Mouse (Mus musculus) layer of hippocampus, adult 2 months (tissue): Measurements from ENCODE around the gene Hectd1. TPM values are rescaled to one million over a fixed set of nuclear protein-coding genes. Genes with fewer than 3 reads are reported as not detected.

ENCODE experiments used
- DNase-seq, 2 experiments: peaks; one replicate each; pipeline ENCODE4 v3.0.0; 2022; ENCODE audit warnings: low spot score in 2 of 2
- H3K27ac ChIP-seq: fragments of 200-600 bp; 2 replicates; pipeline ENCODE4 v1.8.1; 2022
- H3K4me3 ChIP-seq: fragments of 200-600 bp; 2 replicates; pipeline ENCODE4 v1.8.1; 2022; ENCODE audit warnings: mild to moderate bottlenecking
- CTCF ChIP-seq: fragments of 200-600 bp; conservative IDR thresholded peaks from 2 replicates; pipeline ENCODE4 v1.8.1; 2022; ENCODE audit warnings: antibody characterized with exemption, mild to moderate bottlenecking, moderate library complexity
- long read RNA-seq, 2 experiments: library from polyadenylated mRNA; stranded (forward); transcript quantifications; one replicate each; pipeline ENCODE4 v2.0.0; 2021; ENCODE audit warnings: borderline mapping rate in 2 of 2
- total RNA-seq, 2 experiments: library from RNA; stranded (reverse); gene quantifications; 2 replicates each; pipeline ENCODE4 v1.2.3; 2021

Gene Hectd1
- total RNA-seq: 10 to 100 TPM; 84.2 to 84.3 TPM
- long read RNA-seq, experiment 1, full-length matches to known transcripts: 6 of 30 reads
- long read RNA-seq, experiment 1, partial matches to known transcripts: 11 of 30 reads
- long read RNA-seq, experiment 1, other reads (novel, unspliced or antisense): 13 of 30 reads
- long read RNA-seq, experiment 2, full-length matches to known transcripts: 18 of 48 reads
- long read RNA-seq, experiment 2, partial matches to known transcripts: 20 of 48 reads
- long read RNA-seq, experiment 2, other reads (novel, unspliced or antisense): 10 of 48 reads

DNA sequence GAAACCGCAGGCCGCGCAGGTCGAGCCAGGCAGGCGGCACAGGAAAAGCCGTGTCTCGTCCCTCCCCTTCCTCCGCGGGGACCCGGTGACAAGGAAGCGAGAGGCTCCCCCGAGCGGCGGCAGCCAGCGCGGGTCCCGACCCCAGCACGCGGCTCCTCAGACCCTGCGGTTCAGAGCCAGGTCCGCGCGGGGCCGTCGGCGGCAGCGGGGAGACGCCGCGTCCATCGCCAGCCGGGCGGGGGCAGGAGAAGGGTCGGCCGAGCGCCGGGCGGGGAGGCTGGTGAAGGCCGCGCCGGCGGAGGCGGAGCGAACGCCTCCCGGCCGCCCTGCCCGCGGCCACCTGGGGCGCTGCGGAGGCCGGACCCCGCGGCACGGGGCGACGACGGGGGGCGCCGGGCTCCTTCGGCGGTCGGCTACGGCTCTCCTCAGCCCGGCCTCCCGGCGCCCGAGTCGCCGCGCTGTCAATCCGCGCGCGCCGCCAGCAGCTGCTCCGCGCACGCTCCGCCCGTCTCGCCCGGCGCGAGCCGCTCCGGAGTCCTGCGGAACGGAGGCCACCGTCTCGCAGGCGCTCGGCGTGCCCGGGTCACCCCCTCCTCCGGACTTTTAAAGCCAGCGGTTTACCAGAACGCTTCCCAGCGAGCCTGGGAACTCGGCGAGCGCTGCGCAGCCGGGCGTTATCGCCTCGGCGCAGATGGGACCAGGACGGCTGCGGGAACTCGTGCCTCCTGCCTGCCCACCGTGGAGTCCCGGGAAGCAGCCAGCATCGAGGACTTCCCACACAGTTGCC, at the start of gene Hectd1:
Gene Hectd1 (minus strand): TSS at position 247 of the 787 bp plus-strand sequence.
- peak; percentile 44 for TF ChIP-seq CTCF
- Histone ChIP-seq H3K27ac (peak within 1 kb of the TSS; percentile 98), H3K4me3 (peak within 1 kb of the TSS; percentile 98)
- peak; percentile 77 to 78 for DNase-seq

DNA sequence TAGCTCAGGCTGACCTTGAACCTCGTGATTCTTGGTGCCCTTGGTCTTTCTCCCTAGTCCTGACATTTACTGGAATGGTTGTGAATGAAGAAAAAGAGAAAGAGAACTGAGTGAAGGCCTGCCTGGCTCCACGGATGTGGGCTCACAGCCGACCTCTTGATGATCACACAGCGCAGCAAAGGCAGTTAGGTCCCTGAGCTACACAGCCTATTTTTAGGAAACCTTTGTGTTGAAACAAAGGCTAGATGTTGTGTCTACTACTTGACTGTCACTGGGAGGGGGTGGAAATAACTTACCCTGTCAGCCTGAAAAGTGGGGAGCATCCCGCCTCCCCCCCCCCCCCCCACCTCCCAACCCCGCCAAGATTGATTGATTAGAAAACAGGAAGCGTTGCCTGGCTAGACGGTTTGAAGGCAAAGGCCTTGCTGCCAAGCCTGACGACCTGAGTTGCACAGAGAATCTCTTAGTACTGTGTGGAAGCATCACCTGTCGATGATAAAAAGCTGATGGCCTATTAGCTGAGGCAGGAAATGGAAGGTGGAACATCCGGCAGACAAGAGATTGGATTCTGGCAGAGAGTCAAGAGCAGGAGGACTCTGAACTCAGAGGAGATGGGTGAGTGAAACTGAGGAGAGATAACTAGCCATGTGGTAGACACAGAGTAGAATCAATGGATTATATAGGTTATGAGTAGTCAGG, 42.3 kb upstream of the Hectd1 start:
- Histone ChIP-seq H3K27ac (no peak overlapping the region), H3K4me3 (no peak overlapping the region)
- no peak for TF ChIP-seq CTCF
- DNase-seq: no peak

DNA sequence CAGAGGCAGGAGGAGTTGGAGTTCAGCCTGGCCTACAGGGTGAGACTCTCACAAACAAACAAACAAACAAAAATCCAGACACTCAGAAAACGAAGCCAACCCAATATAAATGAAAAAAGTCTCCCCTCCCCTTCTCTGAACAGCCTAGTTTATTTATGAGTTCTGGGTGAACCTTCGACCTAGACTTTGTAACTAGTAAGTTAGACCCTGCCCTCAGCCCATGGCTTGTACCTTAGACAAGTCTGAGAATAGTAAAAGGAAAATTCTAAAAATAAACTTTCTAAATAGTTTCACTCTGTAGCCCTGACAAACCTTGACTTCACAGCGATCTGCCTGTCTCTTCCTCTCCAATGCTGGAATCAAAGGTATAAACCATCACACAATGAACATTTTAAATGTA, 40.2 kb upstream of the Hectd1 start:
- no peak for DNase-seq
- no peak for TF ChIP-seq CTCF
- no peak overlapping the region for H3K27ac ChIP-seq
- no peak overlapping the region for H3K4me3 ChIP-seq

DNA sequence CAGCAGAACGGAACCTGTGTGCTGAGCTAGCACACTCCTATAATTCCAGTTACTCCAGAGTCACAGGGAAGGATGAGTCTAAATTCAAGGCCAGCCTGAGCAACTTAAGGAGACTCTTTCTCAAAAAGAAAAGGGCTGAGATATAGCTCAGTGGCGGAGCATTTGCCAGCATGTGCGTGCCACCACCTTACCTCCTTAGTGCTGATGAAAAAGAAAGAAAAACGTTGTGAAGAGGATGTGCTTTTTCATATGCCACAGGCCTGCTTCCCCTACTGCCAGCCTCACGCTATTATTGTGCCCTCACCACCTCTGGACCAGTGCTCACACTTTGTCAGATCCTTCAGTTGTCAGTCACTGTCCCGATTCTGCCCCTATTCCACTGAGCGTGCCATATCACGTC, 37.7 kb upstream of the Hectd1 start:
- DNase-seq: no peak
- no peak for TF ChIP-seq CTCF
- no peak overlapping the region for H3K27ac ChIP-seq
- H3K4me3 ChIP-seq: no peak overlapping the region

DNA sequence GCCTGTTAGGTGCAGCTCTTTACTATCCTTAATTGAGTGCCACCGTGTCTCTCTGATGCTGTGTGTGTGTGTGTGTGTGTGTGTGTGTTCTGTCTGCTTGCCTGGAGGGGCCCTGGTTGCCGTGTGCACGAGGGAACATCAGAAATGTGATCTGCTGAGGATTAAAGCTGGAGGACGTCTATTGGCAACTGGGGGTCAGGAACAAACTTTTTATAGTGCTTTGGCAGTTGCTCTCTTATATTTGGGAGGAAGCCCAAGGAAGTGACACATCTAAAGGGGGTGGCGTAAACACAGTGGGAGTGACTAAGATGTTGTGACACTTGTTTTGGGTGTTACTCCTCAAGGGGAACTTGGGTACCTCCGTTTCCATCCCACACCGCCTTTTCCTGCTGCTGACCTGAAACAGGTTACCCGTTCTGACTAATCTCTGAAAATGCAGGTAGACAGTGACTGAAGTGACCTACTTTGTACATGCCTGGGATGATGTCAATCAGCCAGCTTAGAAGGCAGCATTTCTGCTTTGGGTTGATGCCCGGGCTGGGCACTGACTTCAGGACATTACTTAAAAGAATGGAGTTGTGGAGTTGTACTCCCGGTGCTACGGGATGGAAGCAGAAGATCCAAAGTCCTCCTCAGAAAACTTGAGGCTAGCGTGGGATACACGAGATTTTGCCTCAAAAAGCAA, 37.0 kb upstream of the Hectd1 start:
- Histone ChIP-seq H3K27ac (peak overlapping the region; percentile 63; the same call in 1 of the 2 replicates), H3K4me3 (no peak overlapping the region; the same call in 1 of the 2 replicates)
- no peak for TF ChIP-seq CTCF
- no peak for DNase-seq

DNA sequence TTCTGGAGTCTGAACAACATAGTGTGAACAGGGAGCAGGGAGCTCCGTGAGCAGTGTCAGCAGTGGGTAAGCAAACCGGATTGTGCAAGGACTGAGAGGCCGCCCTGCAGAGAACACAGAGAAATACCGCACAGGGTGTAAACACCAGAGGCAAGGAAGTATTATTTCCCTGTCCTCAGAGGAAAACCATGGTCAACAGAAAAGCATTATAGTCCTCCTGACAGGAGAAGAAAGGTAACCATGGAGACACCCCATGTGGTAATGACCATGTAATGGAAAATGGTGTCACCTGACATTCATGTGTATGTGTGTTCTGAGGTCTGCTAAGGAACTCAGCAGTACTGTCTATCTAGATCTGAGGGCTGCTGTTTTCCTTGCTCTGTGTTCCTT, 36.4 kb upstream of the Hectd1 start:
- H3K4me3 ChIP-seq: no peak overlapping the region
- H3K27ac ChIP-seq: peak overlapping the region; percentile 63
- DNase-seq: no peak
- no peak for TF ChIP-seq CTCF

DNA sequence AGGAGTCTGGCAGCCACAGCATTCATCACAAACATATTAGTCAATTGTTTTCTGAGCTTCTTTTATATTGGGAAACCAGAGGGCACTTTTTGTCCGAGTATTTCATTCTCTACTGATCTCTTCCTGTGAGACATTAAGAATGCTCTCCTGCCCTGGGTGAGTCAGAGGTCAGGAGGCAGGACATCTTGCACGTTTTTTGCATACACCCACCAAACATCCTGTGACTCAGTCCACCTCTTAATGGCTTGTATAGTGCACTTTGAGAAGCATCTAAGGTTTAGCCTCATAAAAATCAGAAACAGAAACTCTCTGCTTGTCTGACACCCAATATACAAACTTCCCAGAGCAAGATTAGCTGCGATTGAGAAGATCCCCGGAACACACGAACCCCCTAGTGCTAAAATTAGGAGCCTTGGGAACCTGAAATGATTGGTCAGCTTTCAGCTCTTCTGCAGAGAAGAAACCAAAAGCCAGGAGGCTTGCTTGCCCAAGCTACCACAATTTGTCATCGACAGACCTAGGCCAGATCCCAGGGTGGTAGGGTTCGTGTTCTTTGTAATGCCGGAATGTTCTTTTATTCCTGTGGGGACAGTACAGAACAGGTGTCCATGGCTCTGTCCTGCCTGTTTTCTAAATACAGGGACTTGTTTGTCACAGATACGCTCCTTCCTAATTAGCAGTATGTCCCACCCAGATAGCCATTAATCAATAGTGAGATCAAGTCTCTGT, 35.9 kb upstream of the Hectd1 start:
- H3K27ac ChIP-seq: peak overlapping the region; percentile 63
- no peak for DNase-seq
- H3K4me3 ChIP-seq: no peak overlapping the region
- no peak for TF ChIP-seq CTCF

DNA sequence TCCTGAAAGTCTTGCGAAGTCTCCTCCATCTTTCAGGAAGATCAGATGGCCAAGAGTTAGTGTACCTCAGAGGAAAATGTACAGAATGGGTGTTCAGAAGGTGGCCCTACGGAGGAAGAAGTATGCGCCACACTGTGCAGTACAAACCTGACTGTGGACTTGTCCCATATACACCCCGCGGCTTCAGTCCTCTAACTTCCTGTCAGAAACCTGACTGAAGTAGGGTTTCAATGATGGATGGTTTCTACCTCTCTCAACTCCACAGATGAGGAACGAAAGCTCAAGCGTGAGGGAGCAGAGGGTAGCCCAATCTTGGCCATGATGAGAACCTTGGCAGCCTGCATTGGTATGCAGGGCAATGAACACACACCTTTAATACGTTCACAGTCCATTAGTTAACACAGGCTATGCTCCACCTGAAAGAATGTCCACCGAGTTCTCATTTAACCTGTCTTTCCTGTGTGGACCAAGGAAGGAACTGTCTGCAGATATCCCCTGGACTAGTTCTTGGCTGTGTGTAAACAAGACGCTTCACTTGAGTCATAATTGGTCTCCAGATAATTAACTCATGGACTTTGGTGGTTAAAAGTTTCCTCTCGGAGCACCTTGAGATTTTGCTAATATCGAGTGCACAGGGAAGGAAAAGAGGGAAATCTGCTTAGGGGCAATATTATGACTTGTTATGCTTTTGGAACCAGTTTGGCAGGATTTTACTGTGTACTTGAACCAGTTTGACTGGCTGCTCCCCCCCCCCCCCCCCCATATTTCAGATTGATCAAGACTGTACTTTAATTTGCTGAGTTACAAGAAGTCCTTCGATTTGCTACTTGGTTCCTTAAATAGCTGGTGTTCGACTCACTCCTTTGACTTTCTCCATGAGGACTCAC, 34.0 kb upstream of the Hectd1 start:
- TF ChIP-seq CTCF: no peak
- no peak overlapping the region for H3K27ac ChIP-seq
- no peak for DNase-seq
- H3K4me3 ChIP-seq: no peak overlapping the region

DNA sequence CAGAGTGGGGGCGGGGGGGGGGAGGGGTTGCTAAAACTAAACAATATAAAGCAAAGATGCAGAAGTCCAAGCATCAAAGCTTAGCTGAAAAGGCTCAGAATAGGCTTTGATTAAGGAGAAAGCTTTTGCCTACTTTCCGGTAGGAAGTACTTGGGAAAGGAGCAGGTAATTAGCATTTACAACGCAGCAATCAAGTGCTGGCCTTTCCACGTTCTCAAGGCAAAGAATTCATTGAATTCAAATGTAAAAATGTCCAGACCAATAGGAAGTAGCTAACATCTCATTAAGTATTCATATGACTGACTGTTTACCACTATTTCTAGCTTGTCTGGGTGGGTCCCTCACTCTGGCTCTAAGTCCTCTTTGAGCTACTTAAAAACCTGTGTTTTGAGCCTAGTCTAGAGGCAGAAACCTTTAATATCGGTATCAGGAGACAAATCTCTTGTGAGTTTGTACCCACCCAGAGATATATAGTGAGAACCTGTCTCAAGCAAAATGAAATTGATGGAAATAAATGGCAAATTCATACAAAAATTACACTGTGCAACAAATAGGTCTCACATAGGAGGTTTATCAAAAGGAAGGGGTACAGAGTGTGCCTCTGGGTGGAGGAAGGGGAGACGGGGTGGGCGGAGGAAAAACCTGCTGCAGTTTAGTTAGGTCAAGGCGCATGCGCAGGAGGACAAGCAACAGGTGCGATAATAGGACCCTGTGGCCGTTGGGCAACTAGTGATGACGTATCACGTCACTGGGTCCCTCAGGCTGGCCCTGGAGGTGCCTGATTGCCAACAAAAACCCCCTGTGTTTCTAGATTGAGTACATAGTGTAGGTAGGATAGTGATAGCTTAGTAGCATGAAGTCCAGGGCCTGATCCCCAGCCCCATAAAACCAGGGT, 29.0 kb upstream of the Hectd1 start:
- no peak for TF ChIP-seq CTCF
- Histone ChIP-seq H3K27ac (no peak overlapping the region), H3K4me3 (no peak overlapping the region)
- no peak for DNase-seq

DNA sequence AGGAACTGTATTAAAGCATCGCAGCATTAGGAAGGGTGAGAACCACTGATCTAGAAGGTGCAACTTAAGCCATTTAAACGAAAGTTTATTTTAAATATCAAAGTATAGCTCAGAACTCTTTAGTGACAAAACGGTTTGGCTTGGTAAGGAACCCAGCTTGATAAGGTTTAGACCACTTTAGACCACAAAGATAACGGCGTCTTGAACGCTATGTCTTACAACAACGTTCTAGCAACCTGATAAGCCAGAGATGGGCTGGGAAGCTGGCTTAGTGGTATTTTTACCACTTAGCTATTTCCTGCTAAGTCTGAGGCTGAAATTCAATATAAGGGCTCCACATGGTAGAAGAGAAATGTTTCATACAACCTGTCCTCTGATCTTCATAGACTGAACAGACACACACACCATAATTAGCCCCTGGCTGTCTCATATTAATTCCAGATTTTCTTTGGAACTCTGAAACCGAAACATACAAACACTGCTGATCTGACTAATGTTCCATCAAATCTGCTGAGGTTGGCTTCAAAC, 27.5 kb upstream of the Hectd1 start:
- TF ChIP-seq CTCF: no peak
- Histone ChIP-seq H3K4me3 (no peak overlapping the region), H3K27ac (no peak overlapping the region)
- DNase-seq: no peak
